Comparison of ENCODE assay signal across 11 mouse cellular contexts in the genomic region with DNA sequence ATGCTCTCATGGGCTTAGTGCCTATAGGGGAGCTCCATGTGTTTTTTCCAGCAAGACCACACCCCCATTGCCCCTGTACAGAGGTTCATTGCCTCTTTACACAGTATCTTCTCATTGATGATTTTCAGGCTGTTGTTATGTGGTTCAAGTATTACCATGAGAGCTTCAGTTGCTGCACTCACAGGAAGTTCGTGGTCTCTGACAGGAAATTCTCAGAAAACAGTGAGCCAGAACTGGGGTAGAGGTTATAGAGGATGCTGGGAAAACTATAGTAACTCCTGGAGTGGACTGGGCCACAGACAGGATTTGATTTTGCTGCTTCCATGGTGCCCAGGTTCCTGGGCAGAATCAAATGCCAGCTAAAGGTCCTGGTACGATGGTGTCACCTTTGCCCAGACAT. TPM values are rescaled to one million over a fixed set of nuclear protein-coding genes. Genes with fewer than 3 reads are reported as not detected.
A peak's percentile ranks its signal among the peaks of the same experiment; 100 is the strongest.
DNase-seq lines count a peak whose midpoint lies in the region; ATAC-seq and TF ChIP-seq lines count a peak whose summit lies in the region.
"Had no signal": no experiment of that assay in that cellular context is flagged by ENCODE, and none has a peak within 500 bp of the region (broad histone marks: within the 10 kb centered on the region; RNA-seq: fewer than 3 reads in every experiment).

No protein-coding gene starts in this region.

- H3K36me3 ChIP-seq in heart, postnatal 0 days (replicated peaks; ENCODE audit: control insufficient read depth, insufficient read depth, low read length) = peaks cover 5% of the 10 kb centered on the region; the same call in 1 of the 2 replicates
- H3K36me3 ChIP-seq in liver, embryonic 11.5 days (ENCODE audit: control insufficient read depth, insufficient read depth, low read length) = peaks cover 5% of the 10 kb centered on the region
- peaks cover 5% of the 10 kb centered on the region for H3K36me3 ChIP-seq in small intestine, adult 2 months (ENCODE audit: control insufficient read depth, insufficient read depth, low read length)
- H3K36me3 ChIP-seq in midbrain, embryonic 16.5 days (ENCODE audit: control insufficient read depth, insufficient read depth, low read length) = no peaks in the 10 kb centered on the region

- 69% methylated on average over 2 of the region's 2 CpGs for WGBS in heart, postnatal 0 days
- WGBS in liver, embryonic 11.5 days = 63% methylated on average over 2 of the region's 2 CpGs
- WGBS in small intestine, adult 2 months = 10% methylated on average over 2 of the region's 2 CpGs
- WGBS in midbrain, embryonic 16.5 days = 83% methylated on average over 2 of the region's 2 CpGs

- H3K4me3 ChIP-seq in heart, postnatal 0 days (ENCODE audit: low read depth, low read length) = no peak overlapping the region
- no peak overlapping the region for H3K4me3 ChIP-seq in liver, embryonic 11.5 days (ENCODE audit: low read depth, low read length)
- H3K4me3 ChIP-seq in small intestine, adult 2 months (ENCODE audit: low read depth, low read length) = peak overlapping the region; percentile 34
- no peak overlapping the region for H3K4me3 ChIP-seq in midbrain, embryonic 16.5 days (ENCODE audit: low read depth, low read length)
- H3K4me3 ChIP-seq: limb, embryonic 12.5 days had no signal

- no peak for TF ChIP-seq POLR2A in small intestine, adult 2 months (IDR thresholded peaks at IDR 0.05; ENCODE audit: low read depth, low read length)

- H3K4me1 ChIP-seq in heart, postnatal 0 days (ENCODE audit: control insufficient read depth, insufficient read depth) = no peaks in the 10 kb centered on the region
- 0 out of 2 replicates have a peak, but pooled peaks cover 7% of the 10 kb centered on the region for H3K4me1 ChIP-seq in liver, embryonic 11.5 days (replicated peaks; ENCODE audit: control insufficient read depth, insufficient read depth, low read length)
- H3K4me1 ChIP-seq in small intestine, adult 2 months (ENCODE audit: control insufficient read depth, insufficient read depth, insufficient read length, low read length) = peaks cover 10% of the 10 kb centered on the region; the same call in 1 of the 2 replicates
- no peaks in the 10 kb centered on the region for H3K4me1 ChIP-seq in midbrain, embryonic 16.5 days (ENCODE audit: control insufficient read depth, insufficient read depth, low read length)

- TF ChIP-seq CTCF in heart, postnatal 0 days (IDR thresholded peaks at IDR 0.05; ENCODE audit: low read depth) = no peak
- TF ChIP-seq CTCF in small intestine, adult 2 months (IDR thresholded peaks at IDR 0.05; ENCODE audit: extremely low read depth, insufficient read length, insufficient replicate concordance, low read depth, low read length) = no peak

- no peaks in the 10 kb centered on the region for H3K27me3 ChIP-seq in heart, postnatal 0 days (ENCODE audit: control insufficient read depth, insufficient read depth, low read length)
- no peaks in the 10 kb centered on the region for H3K27me3 ChIP-seq in liver, embryonic 11.5 days (replicated peaks; ENCODE audit: control insufficient read depth, insufficient read depth, low read length)
- H3K27me3 ChIP-seq in small intestine, adult 2 months (ENCODE audit: control insufficient read depth, insufficient read depth, low read length) = no peaks in the 10 kb centered on the region
- no peaks in the 10 kb centered on the region; the same call in 1 of the 2 replicates for H3K27me3 ChIP-seq in midbrain, embryonic 16.5 days (ENCODE audit: control insufficient read depth, insufficient read depth, low read depth, low read length)
- H3K27me3 ChIP-seq: limb, embryonic 12.5 days; Patski had no signal

- peak; percentile 56 for ATAC-seq in heart, postnatal 0 days (ENCODE audit: insufficient read depth, low read depth)
- ATAC-seq in liver, embryonic 11.5 days (replicated peaks; ENCODE audit: low FRiP score) = no peak
- no peak for ATAC-seq in midbrain, embryonic 16.5 days
- ATAC-seq: Patski had no signal

- no peak for TF ChIP-seq EP300 in heart, postnatal 0 days (IDR thresholded peaks at IDR 0.05; ENCODE audit: low read depth)

- H3K27ac ChIP-seq in heart, postnatal 0 days (ENCODE audit: low read depth) = peak overlapping the region; percentile 55
- no peak overlapping the region for H3K27ac ChIP-seq in liver, embryonic 11.5 days (ENCODE audit: low read depth, low read length)
- peak overlapping the region; percentile 37 for H3K27ac ChIP-seq in small intestine, adult 2 months (ENCODE audit: insufficient read depth, low read depth, low read length)
- H3K27ac ChIP-seq in midbrain, embryonic 16.5 days (ENCODE audit: low read length) = no peak overlapping the region
- H3K27ac ChIP-seq: limb, embryonic 12.5 days had no signal

- H3K4me2 ChIP-seq in heart, postnatal 0 days (ENCODE audit: low read depth, low read length) = peak overlapping the region; percentile 44; the same call in 1 of the 2 replicates
- H3K4me2 ChIP-seq in liver, embryonic 11.5 days = peak overlapping the region; percentile 46; the same call in 1 of the 2 replicates
- H3K4me2 ChIP-seq in midbrain, embryonic 16.5 days (ENCODE audit: low read length) = no peak overlapping the region

- 0 out of 2 replicates have a peak, but pooled peaks cover 3% of the 10 kb centered on the region for H3K9me3 ChIP-seq in heart, postnatal 0 days (replicated peaks; ENCODE audit: control insufficient read depth, low read length)
- no peaks in the 10 kb centered on the region; the same call in 1 of the 2 replicates for H3K9me3 ChIP-seq in liver, embryonic 11.5 days (ENCODE audit: control insufficient read depth, low read length)
- no peaks in the 10 kb centered on the region for H3K9me3 ChIP-seq in midbrain, embryonic 16.5 days (replicated peaks; ENCODE audit: control insufficient read depth, low read length, poor library complexity, severe bottlenecking)

- DNase-seq in heart, postnatal 0 days (ENCODE audit: low spot score) = peak; percentile 9
- DNase-seq in heart, adult 8-10 months (ENCODE audit: low spot score) = no peak
- DNase-seq in CD8-positive naive resting alpha-beta T cell, adult 2 months (ENCODE audit: low read depth in 2 of 2, low spot score in 2 of 2) = peak; percentile 69 to 76
- DNase-seq in liver, embryonic 11.5 days (ENCODE audit: low spot score) = no peak
- no peak for DNase-seq in adrenal gland, adult 2 months
- DNase-seq in embryo, embryonic 9.5 days (ENCODE audit: extremely low spot score) = no peak
- DNase-seq: cerebellum, postnatal 25 days had no signal

- no peak overlapping the region for H3K9ac ChIP-seq in heart, postnatal 0 days (replicated peaks; ENCODE audit: low read depth, low read length)
- no peak overlapping the region for H3K9ac ChIP-seq in liver, embryonic 11.5 days (ENCODE audit: low read depth, low read length)
- H3K9ac ChIP-seq in midbrain, embryonic 16.5 days (ENCODE audit: low read depth, low read length) = no peak overlapping the region
- H3K9ac ChIP-seq: limb, embryonic 12.5 days had no signal

RNA-seq across cellular contexts. Expression of a gene that starts 2.2 kb away (rescaled TPM):
- 8.2 and 11.9 TPM in 2 replicates for total RNA-seq in heart, postnatal 0 days (2014; rRNA removed; ENCODE audit: low replicate concordance)
- polyA plus RNA-seq in heart, postnatal 0 days (2015; fragmentation: Nextera tagmentation; extraction: Ambion mirVana) = 10.7 and 12.3 TPM in 2 replicates
- total RNA-seq in heart, adult 8-10 months (2022) = 1 to 10 TPM; 6.2 to 9.8 (median 7.3) TPM
- polyA plus RNA-seq in liver, embryonic 11.5 days (2014; fragmentation: Nextera tagmentation; extraction: Ambion mirVana) = 28.8 and 30.3 TPM in 2 replicates
- polyA plus RNA-seq in small intestine, adult 2 months (2012; rRNA removed) = 4.1 and 9.4 TPM in 2 replicates
- total RNA-seq in adrenal gland, adult 2 months (2021) = 10 to 100 TPM; 15.5 to 22.9 TPM
- polyA plus RNA-seq in adrenal gland, adult 2 months (2012; rRNA removed) = 0.74 and 0.89 TPM in 2 replicates
- polyA plus RNA-seq in midbrain, embryonic 16.5 days (2015; fragmentation: Nextera tagmentation; extraction: Ambion mirVana) = 5.1 and 5.3 TPM in 2 replicates

Comparison
In these comparisons a context has a peak if more than half of its experiments do, and no peak if none do; other contexts are left out.
1. DNase-seq: peak in heart, postnatal 0 days (single experiment) and CD8-positive naive resting alpha-beta T cell, adult 2 months (2 of 2); none in heart, adult 8-10 months (single experiment), liver, embryonic 11.5 days (single experiment), adrenal gland, adult 2 months (single experiment) and embryo, embryonic 9.5 days (single experiment).
2. H3K27ac ChIP-seq: peak in heart, postnatal 0 days (single experiment) and small intestine, adult 2 months (single experiment); none in liver, embryonic 11.5 days (single experiment) and midbrain, embryonic 16.5 days (single experiment).